Mouse (Mus musculus) erythroid progenitor cell, adult 5-6 weeks (primary cell): ENCODE results near the gene Zfp523. TPM values are rescaled to one million over a fixed set of nuclear protein-coding genes. Genes with fewer than 3 reads are reported as not detected.

ENCODE experiments used
- ATAC-seq: replicated peaks from 2 replicates; pipeline ENCODE4 v1.8.0; 2016; ENCODE audit warnings: moderate number of reproducible peaks, mild to moderate bottlenecking, moderate TSS enrichment, inconsistent platforms; ENCODE audit not compliant: poor library complexity, low FRiP score, severe bottlenecking
- total RNA-seq, 2 experiments: library from RNA; stranded (forward) in 1 of 2; stranded (reverse) in 1 of 2; fragments of 150-400 nt in 1 of 2; fragments of 186-747, 209-891 nt in 1 of 2; gene quantifications; 2 replicates each; pipeline versions ENCODE4 v1.2.3 to v1.2.4; 2015 to 2017; ENCODE audit warnings: low replicate concordance in 2 of 2

Zfp523 gene
- total RNA-seq, 2 experiments from 2014 or later, result 7.9 TPM; not detected in 1

GRCm38 (mm10) chr17:28236636-28237015 is 59.7 kb downstream of the Zfp523 start:
- no peak for ATAC-seq

GRCm38 (mm10) chr17:28237362-28237761 is 60.4 kb downstream of the Zfp523 start:
- ATAC-seq, result no peak

DNA sequence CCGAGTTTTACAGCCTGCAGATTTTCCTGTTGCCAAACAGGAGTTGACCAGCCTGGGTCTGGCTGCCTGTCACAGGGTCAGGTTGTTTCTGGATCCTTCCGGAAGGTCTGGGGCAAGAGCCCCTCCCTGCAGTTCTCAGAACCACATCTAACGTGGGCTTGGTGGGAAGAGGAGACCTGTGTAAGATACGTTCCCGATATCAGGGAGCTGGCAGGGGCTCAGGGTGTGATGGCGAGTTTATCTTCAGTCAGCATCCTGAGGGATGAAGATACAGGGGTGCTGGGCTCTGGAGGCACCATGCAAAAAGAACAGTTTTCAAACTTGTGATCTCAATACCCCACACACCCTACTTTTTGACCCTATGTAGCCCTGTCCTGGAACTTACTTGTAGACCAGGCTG is 60.9 kb downstream of the Zfp523 start:
- no peak for ATAC-seq

DNA sequence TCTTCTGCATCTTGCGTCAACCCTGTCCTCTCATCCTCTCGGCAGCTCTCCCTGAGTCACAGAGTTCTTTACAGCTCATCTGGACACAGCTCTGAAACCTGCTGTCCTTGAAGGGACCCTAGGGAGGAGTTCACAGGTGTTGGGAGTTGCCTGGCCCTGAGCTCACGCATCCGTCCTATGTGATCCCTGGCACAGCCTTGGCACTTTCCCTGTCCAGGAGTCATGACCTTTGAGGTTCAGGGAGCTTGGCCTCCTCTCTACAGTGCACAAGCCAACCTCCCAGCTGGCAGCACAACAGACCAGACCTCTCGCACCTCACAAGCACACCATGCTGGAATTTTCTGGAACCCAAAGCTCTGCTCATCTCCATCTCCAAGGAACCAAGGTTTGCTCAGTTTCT is 63.9 kb downstream of the Zfp523 start:
- ATAC-seq, result no peak

GRCm38 (mm10) chr17:28242296-28242695 is 65.4 kb downstream of the Zfp523 start:
- ATAC-seq, result no peak

- no peak for ATAC-seq
Observed at GRCm38 (mm10) chr17:28244214-28244613, 67.3 kb downstream of the Zfp523 start.

DNA sequence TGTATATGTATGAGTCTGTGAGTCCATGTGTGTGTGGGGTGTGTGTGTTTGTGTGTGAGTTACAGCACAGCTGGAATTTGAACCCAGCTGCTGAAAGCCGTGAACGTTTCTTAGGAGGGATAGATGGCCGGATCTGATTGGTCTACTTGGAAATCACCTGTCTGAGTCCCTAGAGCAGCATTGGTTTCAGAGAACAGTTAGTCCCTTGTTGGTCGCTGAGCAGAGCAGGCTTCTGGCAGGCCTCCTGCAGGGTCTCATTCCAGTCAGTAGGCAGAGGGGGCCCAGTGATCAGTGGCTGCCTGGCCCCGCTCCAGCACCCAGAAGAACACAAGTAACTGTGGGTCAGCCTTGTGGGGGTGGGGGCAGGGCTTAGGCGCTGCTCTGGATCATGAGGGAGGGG is 67.8 kb downstream of the Zfp523 start:
- no peak for ATAC-seq

DNA sequence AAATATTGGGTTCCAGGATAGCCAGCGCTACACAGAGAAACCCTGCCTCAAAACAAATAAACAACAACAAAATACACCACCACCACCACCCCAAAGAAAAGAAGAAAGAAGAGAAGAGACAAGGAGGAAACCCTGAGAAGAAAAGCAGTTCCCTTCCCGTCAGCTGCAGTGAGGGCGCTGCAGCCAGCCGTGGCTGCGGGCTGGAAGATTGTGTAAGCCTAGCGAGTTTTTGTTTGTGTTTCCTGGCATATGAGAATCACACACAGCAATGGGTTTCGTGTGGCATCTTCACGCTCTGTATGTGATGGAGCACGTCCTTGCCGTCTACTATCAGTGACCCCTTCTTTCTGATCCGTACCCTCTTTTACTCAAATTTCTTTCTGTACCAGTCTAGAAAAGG is 69.7 kb downstream of the Zfp523 start:
- ATAC-seq, result no peak

DNA sequence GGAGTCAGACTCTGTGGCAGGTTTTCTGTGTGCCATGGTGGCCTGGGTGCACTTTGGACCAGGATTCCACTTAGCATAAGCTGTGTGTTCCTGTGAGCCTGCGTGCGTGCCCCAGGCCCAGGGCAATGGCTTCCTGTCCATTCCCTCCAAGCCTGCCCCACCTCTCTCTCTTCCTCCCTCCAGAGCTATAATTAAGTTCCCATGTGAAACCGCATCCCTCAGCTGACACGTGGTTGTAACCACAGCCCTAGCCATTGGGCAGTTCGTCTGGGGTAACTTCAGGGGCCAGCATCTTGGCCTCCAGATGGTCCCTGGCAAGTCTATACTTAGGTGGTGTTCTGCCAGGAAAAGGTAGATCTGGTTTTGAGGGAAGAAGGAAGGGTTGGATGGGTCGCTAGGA is 70.7 kb downstream of the Zfp523 start:
- no peak for ATAC-seq

GRCm38 (mm10) chr17:28249062-28249461 is 72.1 kb downstream of the Zfp523 start:
- ATAC-seq, result no peak

GRCm38 (mm10) chr17:28251579-28252280 is 74.8 kb downstream of the Zfp523 start:
- no peak for ATAC-seq

GRCm38 (mm10) chr17:28252281-28252648 is 75.3 kb downstream of the Zfp523 start:
- ATAC-seq, result no peak

DNA sequence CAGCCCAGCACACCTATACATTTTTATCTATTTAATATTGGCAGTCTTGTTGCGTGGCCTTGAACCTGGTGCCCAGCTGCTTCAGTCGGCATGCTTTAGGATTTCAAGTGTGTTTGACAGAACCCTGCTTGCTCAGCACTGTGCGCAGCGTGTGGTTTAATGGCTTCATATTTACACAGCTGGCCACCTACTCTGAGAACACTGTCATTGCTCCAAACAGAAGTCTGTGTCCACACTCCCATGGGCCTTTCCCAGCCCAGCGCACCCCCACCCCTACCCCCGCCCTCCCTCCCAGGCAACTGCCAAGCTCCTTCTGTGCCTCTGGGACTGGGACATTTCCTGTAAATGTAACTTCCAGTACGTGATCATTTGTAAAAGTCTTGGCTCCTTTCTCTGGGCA is 76.3 kb downstream of the Zfp523 start:
- ATAC-seq, result no peak

DNA sequence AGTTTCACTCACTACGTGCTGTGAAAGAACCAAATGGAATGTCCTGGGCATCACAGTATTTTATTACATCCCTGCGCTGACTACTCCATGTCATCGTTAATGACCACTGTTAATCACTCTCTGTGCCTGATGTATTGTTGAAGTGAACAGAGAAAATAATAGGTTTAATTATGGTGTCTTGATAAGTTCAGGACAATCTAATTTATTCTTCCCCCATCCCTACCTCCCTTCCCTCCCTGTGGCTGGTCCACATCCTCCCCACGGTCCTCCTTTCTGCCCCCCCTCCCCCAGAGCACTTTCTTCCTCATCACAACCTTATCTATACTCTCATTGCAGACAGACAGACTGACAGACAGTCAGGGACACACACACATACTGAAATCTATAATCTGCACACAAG is 77.9 kb downstream of the Zfp523 start:
- ATAC-seq, result no peak

Other genes with a start within 250 kb of the Zfp523 start
- gene Tcp11, start 96.5 kb upstream of the Zfp523 start, total RNA-seq (2015; ENCODE audit: low replicate concordance), result not detected in 2 replicates
- not detected in 2 replicates for gene Tcp11, start 96.5 kb upstream of the Zfp523 start, total RNA-seq (2017; ENCODE audit: low replicate concordance)
- gene Scube3, start 35.0 kb upstream of the Zfp523 start, total RNA-seq (2015; ENCODE audit: low replicate concordance), result not detected in 2 replicates
- gene Scube3, start 35.0 kb upstream of the Zfp523 start, total RNA-seq (2017; ENCODE audit: low replicate concordance), result not detected in 2 replicates
- gene Def6, start 30.6 kb downstream of the Zfp523 start, total RNA-seq (2015; ENCODE audit: low replicate concordance), result 5.8 and 13.8 TPM in 2 replicates
- 17.2 and 17.8 TPM in 2 replicates for gene Def6, start 30.6 kb downstream of the Zfp523 start, total RNA-seq (2017; ENCODE audit: low replicate concordance)
- 2.9 and 4.0 TPM in 2 replicates for gene Ppard, start 55.6 kb downstream of the Zfp523 start, total RNA-seq (2015; ENCODE audit: low replicate concordance)
- 1.7 TPM in 1 of 2 replicates, not detected in the other for gene Ppard, start 55.6 kb downstream of the Zfp523 start, total RNA-seq (2017; ENCODE audit: low replicate concordance)
- gene Fance, start 136.4 kb downstream of the Zfp523 start, total RNA-seq (2015; ENCODE audit: low replicate concordance), result 9.7 and 10.5 TPM in 2 replicates
- gene Fance, start 136.4 kb downstream of the Zfp523 start, total RNA-seq (2017; ENCODE audit: low replicate concordance), result 0.76 and 9.8 TPM in 2 replicates
- 515 and 750 TPM in 2 replicates for gene Rpl10a, start 151.3 kb downstream of the Zfp523 start, total RNA-seq (2015; ENCODE audit: low replicate concordance)
- gene Rpl10a, start 151.3 kb downstream of the Zfp523 start, total RNA-seq (2017; ENCODE audit: low replicate concordance), result 184 and 203 TPM in 2 replicates
- gene Tead3, start 173.7 kb downstream of the Zfp523 start, total RNA-seq (2015; ENCODE audit: low replicate concordance), result not detected in 2 replicates
- not detected in 2 replicates for gene Tead3, start 173.7 kb downstream of the Zfp523 start, total RNA-seq (2017; ENCODE audit: low replicate concordance)
- not detected in 2 replicates for gene Tulp1, start 188.1 kb downstream of the Zfp523 start, total RNA-seq (2015; ENCODE audit: low replicate concordance)
- gene Tulp1, start 188.1 kb downstream of the Zfp523 start, total RNA-seq (2017; ENCODE audit: low replicate concordance), result not detected in 2 replicates